Mouse (Mus musculus): ENCODE results near the gene Agt.

Gene Agt

DNA sequence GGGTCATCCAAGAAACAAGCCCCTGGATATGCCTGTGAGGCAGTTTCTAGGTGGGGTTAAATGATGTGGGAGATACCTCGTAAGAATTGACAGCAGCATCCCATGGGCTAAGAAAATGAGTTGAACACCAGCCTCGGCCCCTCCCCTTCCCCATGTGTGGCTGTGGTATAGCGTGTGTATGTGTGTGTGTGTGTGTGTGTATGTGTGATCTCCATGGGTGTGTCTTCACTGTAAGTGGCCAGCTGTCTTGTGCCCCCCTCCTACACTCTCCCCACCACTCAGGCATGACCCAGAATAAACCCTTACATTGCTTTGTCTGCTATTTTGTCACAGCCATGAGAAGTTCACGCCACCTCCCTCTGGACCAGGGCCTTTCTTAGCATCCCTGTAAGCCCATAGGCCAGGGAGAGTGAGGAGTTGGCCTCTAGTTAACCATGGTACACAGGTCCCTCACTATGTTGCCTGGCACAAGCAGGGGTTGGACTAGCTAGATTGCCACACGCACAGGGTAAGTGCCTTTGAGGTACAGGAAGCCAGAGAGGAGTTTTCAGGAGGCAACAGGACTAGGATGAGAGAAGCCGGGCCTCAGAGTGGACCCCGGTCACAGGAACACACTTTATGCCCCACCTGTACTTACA, 14.3 kb downstream of the Agt start:
- no peak for DNase-seq (ENCODE audit: low spot score)

DNA sequence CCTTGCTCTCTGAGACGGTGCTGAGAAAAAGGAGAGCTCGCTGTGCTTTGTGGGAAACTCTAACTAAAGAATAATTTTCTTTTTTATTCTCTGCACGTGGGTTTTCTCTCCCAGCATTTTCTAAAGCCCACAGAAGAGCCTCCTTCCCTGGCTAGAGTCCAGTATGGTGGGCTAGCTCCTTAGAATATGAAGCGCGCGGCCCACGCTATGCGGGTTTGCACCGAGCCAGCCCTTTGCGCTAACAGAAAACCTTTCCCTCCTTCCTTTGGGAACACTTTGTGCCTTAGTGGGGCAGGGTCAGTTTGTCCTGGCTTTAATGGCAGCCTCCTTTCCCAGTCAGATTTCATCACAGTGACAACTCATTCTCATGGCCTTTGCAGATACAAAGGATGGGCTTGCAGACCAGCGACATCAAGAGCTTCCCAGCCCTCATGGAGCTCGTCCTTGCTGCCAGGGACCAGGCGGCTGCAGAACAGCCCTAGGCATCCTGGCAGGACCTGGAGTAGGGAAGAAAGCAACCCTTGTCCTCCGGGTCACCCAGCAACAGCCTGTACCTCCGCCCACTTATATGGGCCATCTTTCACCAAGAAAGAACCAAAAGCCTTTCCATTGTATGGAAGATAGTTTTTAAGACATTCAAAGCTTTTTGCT, 18.4 kb downstream of the Agt start:
- DNase-seq (ENCODE audit: low spot score), result no peak

- no peak for DNase-seq (ENCODE audit: low spot score)
These were observed 21.3 kb downstream of the Agt start for GRCm38 (mm10) chr8:124548187-124548586.

DNA sequence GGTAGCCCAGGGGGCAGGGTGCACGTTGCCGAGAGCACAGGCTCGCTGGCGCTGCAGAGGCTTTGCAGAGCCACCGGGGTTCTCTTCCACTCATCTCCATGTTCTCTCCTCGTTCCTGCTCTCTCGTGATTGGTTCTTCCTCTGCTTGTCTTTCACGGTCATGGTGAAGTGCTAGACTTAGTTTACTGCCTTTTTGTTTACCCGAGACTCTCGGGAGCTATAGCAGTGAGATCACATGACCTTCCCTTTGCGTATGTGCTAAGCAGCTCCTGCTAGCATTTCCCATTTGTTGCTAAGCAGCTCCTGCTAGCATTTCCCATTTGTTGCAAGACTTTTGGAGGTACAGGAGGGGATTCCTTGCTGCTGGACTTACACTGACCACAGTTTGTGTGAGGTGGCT, 22.2 kb downstream of the Agt start:
- no peak for DNase-seq (ENCODE audit: low spot score)

GRCm38 (mm10) chr8:124546815-124547214, 22.7 kb downstream of the Agt start:
- DNase-seq (ENCODE audit: low spot score), result no peak

GRCm38 (mm10) chr8:124546371-124546770, 23.1 kb downstream of the Agt start:
- no peak for DNase-seq (ENCODE audit: low spot score)

- DNase-seq (ENCODE audit: low spot score), result no peak
These were observed 26.2 kb downstream of the Agt start for GRCm38 (mm10) chr8:124543272-124543671.

- DNase-seq (ENCODE audit: low spot score), result no peak
These were observed 27.5 kb downstream of the Agt start for GRCm38 (mm10) chr8:124542001-124542400.

GRCm38 (mm10) chr8:124540906-124541305, 28.6 kb downstream of the Agt start:
- no peak for DNase-seq (ENCODE audit: low spot score)

DNA sequence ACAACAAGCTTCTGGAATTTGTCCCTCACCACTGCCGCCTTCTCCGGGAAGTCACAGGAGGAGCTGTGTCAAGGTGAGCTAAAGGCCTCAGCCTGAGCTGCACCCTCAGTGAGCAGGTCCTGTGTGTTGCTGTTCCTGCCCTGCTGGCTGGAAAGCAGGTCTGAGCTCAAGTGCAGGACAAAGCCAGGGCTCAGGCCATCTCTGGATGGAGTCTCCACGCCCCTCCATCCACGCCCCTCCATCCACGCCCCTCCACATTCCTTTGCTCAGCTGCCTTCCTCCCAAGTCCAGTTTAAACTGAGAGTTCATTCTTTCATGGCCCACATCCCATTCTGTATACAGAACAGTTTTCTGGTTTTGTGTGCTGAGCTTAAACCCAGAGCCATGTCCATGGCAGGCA, 34.1 kb downstream of the Agt start:
- no peak for DNase-seq (ENCODE audit: low spot score)

DNA sequence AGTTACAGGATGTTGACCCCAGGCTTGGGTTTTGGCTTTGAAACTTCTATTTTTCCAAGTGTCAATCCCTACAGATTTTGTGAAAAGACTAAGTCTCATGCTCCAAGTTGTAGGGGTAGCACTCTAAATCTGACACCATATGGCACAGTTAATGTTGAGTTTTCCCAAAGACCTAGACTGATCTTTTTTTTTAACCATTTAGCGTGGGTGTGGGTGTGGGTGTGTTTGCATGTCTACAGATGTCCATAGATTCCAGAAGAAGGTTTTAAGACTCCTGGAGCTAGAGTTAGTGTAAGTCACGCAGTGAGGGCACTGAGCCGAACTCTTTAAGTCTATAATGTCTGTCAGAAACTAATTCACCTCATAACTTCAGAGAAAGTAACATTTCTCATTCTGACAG, 36.9 kb downstream of the Agt start:
- no peak for DNase-seq (ENCODE audit: low spot score)

DNA sequence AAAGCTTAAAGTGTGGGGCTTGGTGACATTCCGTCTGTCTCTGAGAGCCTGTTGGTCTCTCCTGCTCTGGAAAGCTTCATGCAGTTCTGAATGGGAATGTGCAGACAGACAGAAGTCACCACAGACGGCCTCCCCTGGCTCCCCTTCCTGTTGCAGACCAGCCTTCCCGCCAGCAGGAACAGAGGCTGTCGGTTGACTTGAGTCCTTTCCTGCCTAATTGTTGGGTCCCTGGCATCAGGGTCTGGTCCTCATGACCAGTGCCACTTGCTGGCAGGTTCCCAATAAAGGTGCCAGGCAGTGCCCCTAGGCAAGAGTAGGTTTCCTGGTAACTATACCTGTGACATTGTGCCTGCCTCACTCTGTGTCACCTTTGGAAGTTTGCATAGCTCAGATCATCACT, 38.5 kb downstream of the Agt start:
- DNase-seq (ENCODE audit: low spot score), result no peak

DNA sequence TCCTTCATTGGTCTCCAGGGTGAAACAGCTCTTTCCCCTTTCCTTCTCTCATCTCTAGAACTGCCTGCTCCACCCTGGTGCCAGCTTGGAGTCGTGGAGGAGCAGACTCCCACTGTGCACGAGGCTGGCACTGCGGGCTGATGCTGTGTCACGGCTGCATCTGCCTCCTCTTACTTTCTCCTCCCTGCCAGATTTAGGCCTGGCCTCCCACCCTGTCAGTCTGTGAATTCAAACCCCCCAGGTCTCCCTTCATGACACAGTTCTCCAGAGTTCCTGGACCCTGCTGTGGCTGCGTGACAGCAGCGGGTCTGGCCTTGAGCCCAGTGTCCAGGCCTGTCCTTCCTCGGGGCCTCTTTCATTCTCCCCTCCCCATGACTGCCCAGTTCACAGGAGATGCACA, 39.0 kb downstream of the Agt start:
- DNase-seq (ENCODE audit: low spot score), result no peak

DNA sequence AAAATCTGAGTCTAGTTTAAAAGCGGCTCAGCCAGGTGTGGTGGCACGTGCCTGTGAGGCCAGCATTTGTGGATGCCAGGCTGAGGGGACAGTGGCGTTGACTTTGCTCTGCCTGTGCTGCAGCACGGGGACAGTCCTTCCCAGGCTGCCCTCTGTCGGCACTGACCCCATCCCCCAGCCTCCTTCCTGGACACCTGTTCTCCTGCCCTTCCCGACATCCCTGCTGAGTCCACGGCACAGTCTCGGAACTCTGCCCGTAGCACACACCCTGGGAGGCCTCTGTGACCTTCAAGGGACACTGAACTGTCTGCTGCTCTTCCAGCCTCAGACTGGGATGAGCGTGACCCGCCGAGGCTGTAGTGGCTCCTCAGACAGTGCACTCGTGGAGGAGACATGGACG, 39.4 kb downstream of the Agt start:
- DNase-seq (ENCODE audit: low spot score), result no peak

DNA sequence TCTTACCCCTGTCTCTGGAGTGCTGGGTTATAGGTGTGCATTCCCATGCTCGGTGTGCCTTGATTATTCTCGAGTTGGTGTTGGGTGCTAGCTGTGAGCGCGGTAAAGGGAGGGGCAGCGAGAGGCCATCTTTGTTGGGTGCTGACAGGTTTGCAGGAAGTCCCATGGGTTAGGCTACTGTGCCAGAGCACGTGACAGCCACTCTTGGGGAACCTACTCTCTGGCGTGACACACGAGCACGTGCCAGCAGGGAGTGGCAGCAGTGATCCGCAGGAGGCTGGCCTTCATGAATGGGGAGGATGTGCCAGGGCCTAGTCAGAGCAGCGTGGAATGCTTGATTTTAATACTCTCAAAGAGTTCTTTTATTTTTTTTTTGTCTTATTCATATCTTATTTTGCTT, 43.2 kb downstream of the Agt start:
- DNase-seq (ENCODE audit: low spot score), result no peak

- DNase-seq (ENCODE audit: low spot score), result no peak
These were observed 47.6 kb downstream of the Agt start for GRCm38 (mm10) chr8:124521946-124522345.

DNA sequence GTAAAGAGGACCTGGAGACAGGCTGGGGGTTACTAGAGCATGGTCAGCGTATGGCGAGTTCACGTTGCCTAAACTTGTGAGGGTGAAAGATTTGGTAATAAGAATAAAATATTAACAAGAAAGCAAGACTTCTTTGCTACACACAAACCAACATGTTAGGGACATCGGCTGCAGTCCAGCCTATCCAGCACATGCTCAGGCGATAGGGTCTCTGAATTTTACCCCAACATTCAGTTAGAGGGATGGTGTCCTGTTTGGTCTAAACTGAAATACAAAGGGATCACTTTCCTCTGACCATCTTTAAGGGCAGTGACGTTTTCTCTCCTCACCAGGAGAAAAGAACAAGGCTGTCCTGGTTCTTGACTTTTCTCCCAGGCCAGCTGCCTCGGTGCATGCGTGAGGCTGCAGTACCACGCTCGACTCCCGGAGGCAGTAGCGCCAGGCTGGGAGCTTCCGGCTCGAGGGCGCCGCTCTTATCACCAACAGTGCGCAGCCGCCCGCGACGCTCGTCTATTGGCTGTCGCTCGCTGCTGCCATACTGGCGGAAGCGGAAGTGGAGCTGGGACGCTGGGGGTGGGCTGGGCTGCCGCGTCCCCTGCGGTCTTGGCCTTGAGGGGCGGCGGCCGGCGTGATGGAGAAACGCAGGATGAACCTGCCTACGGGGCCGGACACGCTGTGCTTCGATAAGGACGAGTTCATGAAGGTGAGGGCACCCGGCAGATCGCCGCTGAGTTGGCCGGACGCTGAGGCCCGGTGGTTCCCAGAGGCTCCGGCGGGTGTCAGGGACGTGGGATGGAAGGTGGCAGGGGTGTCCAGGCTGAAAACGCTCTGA, 49.0 kb downstream of the Agt start, which contains the start of gene Cog2:
Gene Cog2 (plus strand): TSS at position 519 of the 832 bp plus-strand sequence.
- DNase-seq (ENCODE audit: low spot score), result peak; percentile 88

DNA sequence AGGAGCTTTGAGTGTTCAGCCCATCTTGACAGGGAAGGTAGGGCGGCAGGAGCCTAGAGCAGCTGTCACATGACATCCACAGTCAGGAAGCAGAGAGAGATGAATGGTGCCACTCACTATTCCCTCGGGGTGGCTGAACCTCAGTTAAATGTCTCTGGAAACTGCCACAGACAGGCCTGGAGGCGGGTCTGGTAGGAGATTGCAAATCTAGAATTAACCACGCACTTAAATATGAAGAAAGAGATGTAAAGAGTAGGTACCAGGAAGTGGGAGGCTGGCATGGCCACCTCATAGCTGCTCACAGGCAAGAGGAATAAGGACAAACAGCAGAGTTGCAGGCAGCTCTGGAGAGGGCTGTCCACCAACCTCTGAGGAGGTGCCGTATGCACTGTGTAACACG, 52.4 kb downstream of the Agt start:
- DNase-seq (ENCODE audit: low spot score), result no peak

DNA sequence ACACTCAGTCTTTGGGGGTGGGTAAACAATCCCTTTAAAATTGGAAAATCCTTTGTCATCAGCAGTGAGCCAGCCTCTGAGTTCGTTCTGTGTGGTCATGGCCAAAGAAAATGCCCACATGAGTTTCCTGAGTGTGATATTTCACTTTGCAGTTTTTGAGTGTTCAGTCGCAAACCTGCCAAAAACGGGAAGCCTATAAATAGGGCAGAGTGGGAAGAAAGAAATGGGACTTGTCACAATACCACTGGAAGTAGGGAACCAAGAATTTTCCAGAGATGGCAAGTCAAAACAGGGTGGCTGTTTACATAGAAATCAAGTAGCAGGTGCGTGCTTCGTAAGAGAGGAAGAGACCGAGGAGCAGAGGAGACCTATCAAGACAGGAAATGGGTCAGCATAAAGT, 53.0 kb downstream of the Agt start:
- DNase-seq (ENCODE audit: low spot score), result no peak

DNA sequence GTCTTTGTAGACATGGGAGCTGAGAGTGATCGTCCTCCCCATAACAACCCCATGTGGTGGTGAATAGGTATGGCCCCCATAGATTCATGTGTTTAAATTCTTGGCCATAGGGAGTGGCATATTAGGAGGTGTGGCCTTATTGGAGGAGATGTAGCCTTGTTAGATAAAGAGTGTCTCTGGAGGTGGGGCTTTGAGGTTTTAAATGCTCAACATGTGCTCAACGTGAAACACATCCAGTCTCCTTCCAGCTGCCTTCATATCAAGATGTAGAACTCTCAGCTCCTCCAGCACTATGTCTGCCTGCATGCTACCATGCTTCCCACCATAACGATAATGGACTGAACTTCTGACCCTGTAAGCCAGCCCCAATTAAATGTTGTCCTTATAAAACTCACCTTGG, 53.5 kb downstream of the Agt start:
- no peak for DNase-seq (ENCODE audit: low spot score)

DNA sequence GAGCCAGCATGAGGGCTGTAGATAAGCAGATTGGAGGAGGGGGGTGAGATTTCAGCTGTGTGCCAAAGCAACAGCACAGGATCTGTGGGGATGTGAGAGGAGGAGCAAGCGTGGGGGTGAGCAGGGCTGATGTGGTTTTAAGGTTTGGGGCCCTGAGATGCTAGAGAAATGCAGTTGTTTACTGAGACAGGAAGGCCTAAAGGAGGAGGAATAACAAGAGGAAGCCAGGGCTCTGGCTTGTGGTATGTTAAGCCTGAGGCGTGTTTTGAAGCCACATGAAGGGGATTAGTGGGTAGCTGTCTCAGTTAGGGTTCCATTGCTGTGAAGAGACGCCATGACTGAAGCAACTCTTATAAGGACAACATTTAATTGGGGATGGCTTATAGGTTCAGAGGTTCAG, 60.4 kb downstream of the Agt start:
- DNase-seq (ENCODE audit: low spot score), result no peak

DNA sequence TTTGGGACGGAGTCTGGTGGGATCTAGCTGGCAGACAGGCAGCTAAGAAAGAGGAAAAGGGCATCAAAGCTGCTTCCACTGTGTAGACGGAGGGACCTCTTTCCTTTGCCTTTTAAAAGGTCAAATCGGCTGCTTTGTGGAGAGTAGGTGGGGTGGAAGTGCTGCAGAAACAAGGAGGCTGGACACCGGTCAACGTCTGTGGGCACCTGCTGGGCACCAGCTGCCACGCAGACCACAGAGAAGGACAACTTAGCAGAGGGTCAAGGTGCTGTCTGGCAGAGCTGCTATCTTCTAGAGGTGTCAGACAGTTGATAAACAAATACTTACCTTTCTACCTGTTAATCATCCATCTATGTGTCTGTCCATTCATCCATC, 61.2 kb downstream of the Agt start:
- no peak for DNase-seq (ENCODE audit: low spot score)

- DNase-seq (ENCODE audit: low spot score), result no peak
These were observed 61.8 kb downstream of the Agt start for GRCm38 (mm10) chr8:124507572-124508320.

All from c-Kit-positive CD71-positive TER-119-positive erythroid progenitor cells, embryonic 14.5 days (primary cell).